Mouse (Mus musculus): Measurements from ENCODE around the gene Ppp4c.

The Ppp4c gene

GRCm38 (mm10) chr7:126759050-126759671 is 33.1 kb downstream of the Ppp4c start, which contains the start of gene Mapk3:
Gene Mapk3 (plus strand): TSS chr7:126759601.
- DNase-seq (ENCODE audit: inconsistent ontology term) = peak; percentile 91

DNA sequence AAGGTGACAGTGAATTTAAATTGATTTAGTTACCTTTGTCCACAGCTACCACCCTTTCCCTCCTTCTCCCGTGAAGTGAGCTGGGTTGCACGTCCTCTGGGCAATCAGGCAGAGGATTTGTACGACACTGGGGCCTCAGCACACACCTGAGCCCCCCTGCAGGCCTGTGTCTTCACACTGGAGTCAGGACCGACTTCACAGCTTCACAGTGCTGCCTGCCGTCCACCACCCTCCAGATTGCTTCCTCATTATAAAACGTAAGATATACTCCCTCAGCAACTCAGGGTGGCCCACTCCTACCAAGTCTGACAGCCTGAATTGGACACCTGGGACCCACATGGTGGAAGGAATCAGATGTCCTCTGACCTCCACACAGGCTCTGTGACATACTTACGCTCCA is 33.8 kb downstream of the Ppp4c start:
- no peak for DNase-seq (ENCODE audit: inconsistent ontology term)

- peak; percentile 67 for DNase-seq (ENCODE audit: inconsistent ontology term)
Observed at GRCm38 (mm10) chr7:126754866-126755265, 37.4 kb downstream of the Ppp4c start.

- DNase-seq (ENCODE audit: inconsistent ontology term) = no peak
Observed at GRCm38 (mm10) chr7:126749582-126750343, 42.5 kb downstream of the Ppp4c start.

DNA sequence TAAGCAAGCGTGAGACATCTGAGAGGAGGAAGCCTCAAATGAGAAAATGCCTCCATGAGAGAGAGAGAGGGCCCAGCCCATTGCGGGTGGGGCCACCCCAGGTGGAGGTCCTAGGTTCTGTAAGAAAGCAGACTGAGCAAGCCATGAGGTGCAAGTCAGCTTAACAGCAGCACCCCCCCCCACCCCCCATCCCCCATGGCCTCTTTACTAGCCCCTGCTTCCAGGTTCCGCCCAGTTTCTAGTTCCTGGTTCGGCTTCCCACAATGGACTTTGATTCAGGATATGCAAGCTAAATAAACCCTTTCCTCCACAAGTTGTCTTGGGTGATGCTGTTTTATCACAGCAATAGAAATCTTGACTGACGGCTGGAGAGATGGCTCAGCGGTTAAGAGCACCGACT is 43.5 kb downstream of the Ppp4c start:
- DNase-seq (ENCODE audit: inconsistent ontology term) = no peak

- no peak for DNase-seq (ENCODE audit: inconsistent ontology term)
Observed at GRCm38 (mm10) chr7:126746798-126747197, 45.5 kb downstream of the Ppp4c start.

DNA sequence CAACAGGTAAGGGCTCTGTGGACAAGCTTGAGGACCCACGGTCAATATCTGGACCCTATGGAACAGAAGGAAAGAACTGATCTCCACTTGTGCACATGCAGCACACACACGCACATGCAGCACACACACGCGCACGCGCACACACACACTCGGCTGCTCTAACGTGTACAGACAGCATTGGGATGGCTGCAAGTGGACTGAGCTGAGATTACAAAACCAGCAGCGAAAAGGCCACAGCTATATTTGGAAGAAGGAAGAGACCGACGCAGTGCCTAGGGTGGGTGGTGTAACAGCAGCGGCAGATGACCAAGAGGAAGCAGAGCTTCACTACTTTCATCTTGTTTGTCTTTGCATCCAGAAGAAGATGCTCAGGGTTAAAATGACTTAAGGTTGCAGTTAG is 46.2 kb downstream of the Ppp4c start:
- DNase-seq (ENCODE audit: inconsistent ontology term) = no peak

DNA sequence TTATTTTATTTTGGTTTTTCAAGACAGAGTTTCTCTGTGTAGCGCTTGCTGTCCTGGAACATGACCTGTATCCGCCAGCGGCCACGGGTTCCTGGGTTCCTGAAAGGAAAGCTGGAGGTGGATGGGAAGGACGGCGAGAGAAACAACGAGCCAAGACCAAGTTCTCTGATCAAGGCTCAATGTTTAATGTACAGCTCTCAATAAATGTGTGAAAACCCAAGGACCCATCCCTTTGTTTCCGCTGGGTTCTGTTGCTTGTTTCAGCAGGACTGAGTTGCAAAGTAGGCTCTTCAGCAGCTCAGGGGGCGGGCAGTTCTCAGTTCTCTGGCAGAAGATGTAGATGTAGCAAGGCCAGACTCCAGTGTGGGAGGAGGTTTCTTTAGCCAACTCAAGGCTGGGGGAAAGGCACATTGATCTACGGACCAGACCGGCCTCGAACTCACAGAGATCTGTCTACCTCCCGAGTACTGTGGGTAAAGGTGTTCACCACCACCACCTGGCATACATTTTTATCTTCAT is 50.3 kb downstream of the Ppp4c start:
- DNase-seq (ENCODE audit: inconsistent ontology term) = no peak

- DNase-seq (ENCODE audit: inconsistent ontology term) = no peak
Observed at GRCm38 (mm10) chr7:126741452-126741851, 50.8 kb downstream of the Ppp4c start.

GRCm38 (mm10) chr7:126740977-126741376 is 51.3 kb downstream of the Ppp4c start:
- DNase-seq (ENCODE audit: inconsistent ontology term) = no peak

- peak; percentile 13 for DNase-seq (ENCODE audit: inconsistent ontology term)
Observed at GRCm38 (mm10) chr7:126740132-126740735, 52.1 kb downstream of the Ppp4c start.

- DNase-seq (ENCODE audit: inconsistent ontology term) = peak; percentile 24
Observed at GRCm38 (mm10) chr7:126739551-126739950, 52.7 kb downstream of the Ppp4c start.

DNA sequence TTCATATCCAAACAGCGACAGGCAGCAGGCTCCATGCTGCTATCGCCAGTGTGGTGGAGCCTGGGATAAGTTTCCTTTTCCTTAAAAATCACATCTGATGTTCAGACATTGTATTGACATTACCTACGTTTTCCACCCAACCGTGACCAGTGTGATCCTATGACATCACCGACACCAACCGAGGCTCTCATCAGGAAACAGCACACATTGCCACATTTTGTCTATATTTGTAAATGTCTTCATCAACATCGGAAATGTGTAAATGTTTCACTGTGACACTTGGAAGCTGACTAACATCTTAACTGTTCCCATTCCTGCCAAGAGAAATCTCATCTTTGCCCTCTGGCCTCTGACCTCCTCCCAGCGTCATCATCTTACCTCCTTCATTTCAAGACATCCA is 56.2 kb downstream of the Ppp4c start:
- DNase-seq (ENCODE audit: inconsistent ontology term) = no peak
